Mouse (Mus musculus) intestine, embryonic 14.5 days (tissue): ENCODE measurements around the gene Casp9. TPM values are rescaled to one million over a fixed set of nuclear protein-coding genes. Genes with fewer than 3 reads are reported as not detected.
A peak's percentile ranks its signal among the peaks of the same experiment; 100 is the strongest.

Experiments used
- ATAC-seq: fragments of 200-750 bp; cut with Nextera tagmentation; replicated peaks from 2 replicates; pipeline ENCODE4 v1.8.0; 2017; ENCODE audit warnings: low read depth, moderate number of reproducible peaks, moderate TSS enrichment, moderate library complexity; ENCODE audit not compliant: low FRiP score, low TSS enrichment
- DNase-seq: peaks from one replicate; pipeline ENCODE4 v3.0.0-alpha.2; 2018; ENCODE audit warnings: low spot score
- H3K27ac ChIP-seq: fragments of 300-500 bp; sonication (generic); 2 replicates; pipeline ENCODE4 v1.5.1; 2014; ENCODE audit warnings: low read depth, mild to moderate bottlenecking, control low read depth
- H3K27me3 ChIP-seq: fragments of 300-500 bp; sonication (generic); replicated peaks from 2 replicates; pipeline ENCODE4 v1.6.1; 2014; ENCODE audit warnings: low read length, control low read depth; ENCODE audit not compliant: control insufficient read depth, insufficient read depth
- H3K36me3 ChIP-seq: fragments of 300-500 bp; sonication (generic); 2 replicates; pipeline ENCODE4 v1.6.1; 2014; ENCODE audit warnings: low read length, control low read depth; ENCODE audit not compliant: control insufficient read depth, insufficient read depth
- H3K4me1 ChIP-seq: fragments of 300-500 bp; sonication (generic); replicated peaks from 2 replicates; pipeline ENCODE4 v1.6.1; 2014; ENCODE audit warnings: low read length, control low read depth, mixed read lengths; ENCODE audit not compliant: control insufficient read depth, insufficient read depth
- H3K4me2 ChIP-seq: fragments of 300-500 bp; sonication (generic); 2 replicates; pipeline ENCODE4 v1.6.1; 2014; ENCODE audit warnings: low read length
- H3K4me3 ChIP-seq: fragments of 300-500 bp; sonication (generic); 2 replicates; pipeline ENCODE4 v1.5.1; 2014; ENCODE audit warnings: low read depth, low read length, control low read depth, mixed read lengths
- H3K9ac ChIP-seq: fragments of 300-500 bp; sonication (generic); 2 replicates; pipeline ENCODE4 v1.6.1; 2014; ENCODE audit warnings: mild to moderate bottlenecking, low read length
- H3K9me3 ChIP-seq: fragments of 300-500 bp; sonication (generic); 2 replicates; pipeline ENCODE4 v1.6.1; 2016; ENCODE audit warnings: low read length, control low read depth; ENCODE audit not compliant: control insufficient read depth
- WGBS: fragments of 180-500 bp; shearing (Covaris S2); extraction: QIAGEN DNeasy Blood & Tissue Kit; methylation state at CpG from one replicate; pipeline ENCODE4 v1.1.7; 2014; 5-methylcytosine and 5-hydroxymethylcytosine counted together
- polyA plus RNA-seq: library from polyadenylated mRNA; unstranded; fragments of >200 nt; fragmentation: Nextera tagmentation; extraction: Ambion mirVana; gene quantifications from 2 replicates; pipeline ENCODE4 v1.2.1, GENCODE M21; 2014

Gene Casp9
- polyA plus RNA-seq, 1 experiment from 2014 or later = 19.3 TPM

DNA sequence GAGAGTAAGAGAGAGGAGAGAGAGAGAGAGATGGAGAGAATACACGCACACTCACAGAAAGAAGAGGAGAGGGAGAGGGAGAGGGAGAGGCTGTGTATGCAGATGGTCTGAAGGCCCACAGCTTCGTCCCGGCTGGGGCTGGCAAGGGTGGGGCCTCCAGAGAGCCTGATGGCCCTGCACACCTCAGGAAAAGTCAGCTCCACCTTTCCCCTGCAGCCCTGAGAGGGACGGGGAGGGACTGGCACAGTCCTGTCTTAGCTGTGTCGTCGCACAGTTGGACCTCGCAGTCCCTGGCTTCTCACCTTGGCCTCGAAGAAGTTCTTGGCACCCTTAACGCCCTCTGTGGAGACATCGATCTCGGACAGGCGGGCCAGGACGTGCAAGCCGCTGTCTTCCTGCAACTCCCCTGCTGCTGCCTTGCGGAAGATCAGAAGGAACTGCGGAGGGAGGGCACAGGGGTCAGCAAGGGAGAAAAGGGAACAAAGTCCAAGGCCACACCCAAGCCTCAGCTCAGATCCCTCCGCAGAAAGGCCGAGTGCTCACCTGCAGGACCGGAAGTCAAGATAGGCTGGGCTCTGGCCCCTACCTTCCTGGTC lies 66.9 kb downstream of the Casp9 start:
- peaks cover 10% of the 10 kb centered on the region for H3K4me1 ChIP-seq
- H3K27ac ChIP-seq = 0 out of 2 replicates have a peak overlapping the region, but pooled peaks have one; percentile 11
- H3K9me3 ChIP-seq = no peaks in the 10 kb centered on the region
- ATAC-seq = peak; percentile 33; the same call in 1 of the 2 replicates
- H3K36me3 ChIP-seq = peaks cover 34% of the 10 kb centered on the region
- no peaks in the 10 kb centered on the region for H3K27me3 ChIP-seq
- WGBS = 67% methylated on average over 19 of the region's 19 CpGs
- peak; percentile 65 for DNase-seq
- H3K4me2 ChIP-seq = no peak overlapping the region
- H3K4me3 ChIP-seq = no peak overlapping the region
- no peak overlapping the region for H3K9ac ChIP-seq

DNA sequence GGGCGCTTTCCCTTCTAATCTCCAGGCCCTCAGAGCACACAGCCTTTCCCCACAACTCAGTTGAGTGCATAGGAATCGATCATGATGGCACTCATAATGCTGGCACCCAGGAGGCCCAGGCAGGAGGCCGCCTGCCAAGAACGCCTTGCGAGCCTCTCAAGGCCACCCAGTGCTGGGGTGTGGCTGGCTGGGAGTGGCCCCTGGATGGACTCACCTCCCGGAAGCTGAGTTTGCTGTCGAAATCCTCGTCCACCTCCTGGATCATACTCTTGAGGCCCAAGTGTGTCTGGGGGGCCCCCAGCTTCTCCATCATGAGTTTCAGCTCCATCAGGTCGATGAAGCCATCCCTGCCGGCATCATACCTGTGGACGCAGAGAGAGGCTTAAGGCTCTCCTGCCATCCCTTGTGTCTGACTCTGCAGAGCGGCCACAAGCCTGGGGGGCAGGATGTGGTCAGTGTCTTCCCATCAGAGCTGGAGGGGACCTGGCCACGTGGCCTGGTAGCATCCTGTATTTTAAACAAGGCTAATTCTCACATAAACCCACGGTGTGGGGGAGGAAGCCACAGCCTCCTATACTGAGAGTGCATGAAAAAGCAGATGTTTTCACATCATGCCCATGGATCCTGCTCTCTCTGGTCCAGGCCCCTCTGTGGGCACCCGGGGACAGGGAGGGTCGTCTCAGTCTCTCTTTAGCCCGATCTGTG lies 68.3 kb downstream of the Casp9 start:
- 81% methylated on average over 17 of the region's 17 CpGs for WGBS

DNA sequence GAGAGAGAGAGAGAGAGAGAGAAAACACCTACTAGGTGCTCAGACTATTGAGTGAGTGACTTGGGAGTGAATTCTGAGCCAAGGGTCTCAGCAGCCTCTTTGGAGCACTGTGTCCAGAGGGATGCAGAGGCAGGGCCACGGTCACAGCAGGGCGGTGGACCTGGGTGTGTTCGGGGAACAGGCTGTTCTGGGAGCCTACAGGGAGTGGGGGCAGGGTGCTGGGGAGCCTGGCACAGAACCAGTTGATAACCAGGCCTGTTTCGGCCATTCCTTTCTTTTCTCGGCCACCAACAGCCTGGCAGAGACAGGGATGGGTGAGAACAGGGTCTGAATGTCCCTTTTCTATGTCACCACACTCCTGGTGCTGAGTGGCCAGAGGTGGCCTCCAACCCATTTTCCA lies 69.5 kb downstream of the Casp9 start:
- no peaks in the 10 kb centered on the region for H3K9me3 ChIP-seq
- WGBS = 86% methylated on average over 5 of the region's 5 CpGs
- no peak for DNase-seq
- H3K27me3 ChIP-seq = no peaks in the 10 kb centered on the region
- ATAC-seq = no peak
- H3K9ac ChIP-seq = no peak overlapping the region
- peaks cover 18% of the 10 kb centered on the region for H3K4me1 ChIP-seq
- no peak overlapping the region for H3K27ac ChIP-seq
- peaks cover 39% of the 10 kb centered on the region for H3K36me3 ChIP-seq
- no peak overlapping the region for H3K4me2 ChIP-seq
- H3K4me3 ChIP-seq = no peak overlapping the region

More for the DNA sequence above, 68.3 kb downstream of the Casp9 start:
- Histone ChIP-seq H3K27me3 (no peaks in the 10 kb centered on the region), H3K27ac (no peak overlapping the region), H3K4me2 (no peak overlapping the region), H3K4me3 (no peak overlapping the region), H3K9me3 (no peaks in the 10 kb centered on the region), H3K9ac (no peak overlapping the region), H3K36me3 (peaks cover 39% of the 10 kb centered on the region), H3K4me1 (peaks cover 11% of the 10 kb centered on the region)
- DNase-seq (no peak), ATAC-seq (no peak)

DNA sequence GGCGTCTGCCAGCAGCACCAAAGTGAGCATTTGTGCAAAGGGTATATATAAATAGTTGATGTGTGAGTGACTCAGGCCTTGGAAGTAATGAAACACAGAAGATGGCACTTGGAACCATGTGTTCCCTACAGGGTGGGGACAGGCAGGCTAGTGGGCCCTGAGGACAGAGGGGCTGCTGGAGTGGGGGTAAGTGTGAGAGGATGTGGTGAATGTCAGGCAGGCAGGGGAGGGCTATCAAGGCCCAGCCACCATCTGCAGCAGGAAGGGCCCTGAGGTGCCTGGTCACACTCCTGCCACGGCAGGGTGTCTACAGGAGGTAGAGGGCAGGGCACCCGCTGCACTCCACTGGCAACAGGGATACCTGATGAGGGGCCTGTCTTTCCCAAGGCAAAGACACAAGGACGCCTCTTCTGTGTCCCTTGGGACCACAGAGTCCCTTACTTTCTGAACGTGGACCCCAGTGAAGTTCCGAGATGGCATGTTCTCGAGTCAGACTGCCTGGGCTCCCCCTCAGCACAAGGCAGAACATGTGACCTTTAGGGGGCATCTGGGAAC lies 70.4 kb downstream of the Casp9 start:
- H3K4me2 ChIP-seq = no peak overlapping the region
- H3K27ac ChIP-seq = no peak overlapping the region
- WGBS = 87% methylated on average over 7 of the region's 7 CpGs
- ATAC-seq (no peak), DNase-seq (no peak)
- H3K36me3 ChIP-seq = peaks cover 37% of the 10 kb centered on the region
- H3K4me1 ChIP-seq = peaks cover 21% of the 10 kb centered on the region
- no peak overlapping the region for H3K4me3 ChIP-seq
- no peaks in the 10 kb centered on the region for H3K27me3 ChIP-seq
- no peak overlapping the region for H3K9ac ChIP-seq
- no peaks in the 10 kb centered on the region for H3K9me3 ChIP-seq

DNA sequence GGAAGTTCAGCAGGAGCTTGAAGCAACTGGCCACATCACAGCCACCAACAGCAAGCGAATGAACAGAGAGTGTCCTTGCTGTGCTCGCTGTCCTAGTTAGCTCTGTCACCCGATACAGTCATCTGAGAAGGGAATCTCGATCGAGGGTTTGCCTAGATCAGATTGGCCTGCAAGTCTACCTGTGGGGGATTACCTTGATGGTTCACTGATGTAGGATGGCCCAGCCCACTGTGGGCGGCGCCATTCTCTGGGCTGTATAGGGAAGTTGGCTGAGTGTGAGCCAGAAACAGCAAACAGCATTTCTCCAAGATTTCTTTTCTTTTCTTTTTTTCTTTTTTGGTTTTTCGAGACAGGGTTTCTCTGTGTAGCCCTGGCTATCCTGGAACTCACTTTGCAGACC lies 71.1 kb downstream of the Casp9 start:
- DNase-seq (no peak), ATAC-seq (no peak)
- Histone ChIP-seq H3K4me2 (no peak overlapping the region), H3K36me3 (peaks cover 34% of the 10 kb centered on the region), H3K27ac (no peak overlapping the region), H3K9me3 (no peaks in the 10 kb centered on the region), H3K4me1 (peaks cover 24% of the 10 kb centered on the region), H3K27me3 (no peaks in the 10 kb centered on the region), H3K9ac (no peak overlapping the region), H3K4me3 (no peak overlapping the region)
- WGBS = 92% methylated on average over 8 of the region's 8 CpGs

DNA sequence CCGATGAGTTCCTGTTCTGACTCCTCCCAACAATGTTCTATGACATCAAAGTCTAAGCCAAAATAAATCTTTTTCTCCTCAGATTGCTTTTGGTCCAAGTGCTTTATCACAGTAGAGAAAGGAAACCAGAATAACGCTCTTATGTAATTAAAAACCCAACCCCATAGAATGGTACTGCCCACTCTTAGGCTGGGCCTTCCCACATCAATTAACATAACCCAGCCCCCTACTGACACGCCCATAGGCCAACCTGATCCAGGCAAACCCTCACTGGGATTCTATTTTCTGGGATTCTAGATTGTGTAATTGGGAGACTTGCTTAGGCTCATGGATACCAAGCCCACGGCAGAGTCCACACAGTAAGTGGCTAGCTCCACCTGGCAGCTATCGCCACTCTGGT lies 71.6 kb downstream of the Casp9 start:
- WGBS = 96% methylated on average over 5 of the region's 5 CpGs
- H3K9ac ChIP-seq = no peak overlapping the region
- no peak for DNase-seq
- H3K36me3 ChIP-seq = peaks cover 29% of the 10 kb centered on the region
- ATAC-seq = no peak
- H3K4me3 ChIP-seq = no peak overlapping the region
- no peaks in the 10 kb centered on the region for H3K9me3 ChIP-seq
- peaks cover 28% of the 10 kb centered on the region for H3K4me1 ChIP-seq
- no peak overlapping the region for H3K27ac ChIP-seq
- H3K4me2 ChIP-seq = no peak overlapping the region
- no peaks in the 10 kb centered on the region for H3K27me3 ChIP-seq

Other genes with a start within 250 kb of the Casp9 start
- gene Fblim1, start 187.5 kb upstream of the Casp9 start, polyA plus RNA-seq = 94.6 and 108 TPM in 2 replicates
- gene Tmem82, start 175.0 kb upstream of the Casp9 start, polyA plus RNA-seq = 6.0 and 8.4 TPM in 2 replicates
- 0.17 and 0.26 TPM in 2 replicates for gene Slc25a34, start 169.8 kb upstream of the Casp9 start, polyA plus RNA-seq
- 3.2 and 3.7 TPM in 2 replicates for gene Plekhm2, start 128.7 kb upstream of the Casp9 start, polyA plus RNA-seq
- 2.2 and 3.7 TPM in 2 replicates for gene Rsc1a1, start 108.0 kb upstream of the Casp9 start, polyA plus RNA-seq
- 19.5 and 20.0 TPM in 2 replicates for gene Ddi2, start 70.2 kb upstream of the Casp9 start, polyA plus RNA-seq
- 10.1 and 12.7 TPM in 2 replicates for gene Agmat, start 46.9 kb upstream of the Casp9 start, polyA plus RNA-seq
- 4.4 and 4.5 TPM in 2 replicates for gene Dnajc16, start 2.7 kb upstream of the Casp9 start, polyA plus RNA-seq
- gene Cela2a, start 32.5 kb downstream of the Casp9 start, polyA plus RNA-seq = 6.9 TPM in 1 of 2 replicates, not detected in the other
- not detected in 2 replicates for gene Ctrc, start 52.7 kb downstream of the Casp9 start, polyA plus RNA-seq
- 59.4 and 75.6 TPM in 2 replicates for gene Efhd2, start 81.3 kb downstream of the Casp9 start, polyA plus RNA-seq
- 1.8 and 2.2 TPM in 2 replicates for gene Fhad1, start 221.5 kb downstream of the Casp9 start, polyA plus RNA-seq